Mouse (Mus musculus): Measurements from ENCODE around the gene Hist1h3e. TPM values are rescaled to one million over a fixed set of nuclear protein-coding genes. Genes with fewer than 3 reads are reported as not detected.

The Hist1h3e gene
- total RNA-seq, 1 experiment from 2014 or later = 54.4 TPM

Other genes with a start within 250 kb of the Hist1h3e start
- gene Zfp322a, start 193.2 kb downstream of the Hist1h3e start, total RNA-seq (2017) = 34.4 and 34.6 TPM in 2 replicates
- gene Abt1, start 138.5 kb downstream of the Hist1h3e start, total RNA-seq (2017) = 10.2 and 12.6 TPM in 2 replicates
- gene Btn1a1, start 96.5 kb downstream of the Hist1h3e start, total RNA-seq (2017) = not detected in 2 replicates
- gene Btn2a2, start 73.5 kb downstream of the Hist1h3e start, total RNA-seq (2017) = 0.25 and 0.58 TPM in 2 replicates
- gene Hist1h4h, start 31.3 kb downstream of the Hist1h3e start, total RNA-seq (2017) = 161 and 193 TPM in 2 replicates
- gene Hist1h2af, start 28.5 kb downstream of the Hist1h3e start, total RNA-seq (2017) = 3.5 and 5.0 TPM in 2 replicates
- gene Hist1h3g, start 26.9 kb downstream of the Hist1h3e start, total RNA-seq (2017) = not detected in 2 replicates
- gene Hist1h2bh, start 19.0 kb downstream of the Hist1h3e start, total RNA-seq (2017) = 5.8 and 6.4 TPM in 2 replicates
- gene Hist1h3f, start 18.3 kb downstream of the Hist1h3e start, total RNA-seq (2017) = 21.9 and 24.1 TPM in 2 replicates
- gene Hist1h4f, start 10.7 kb downstream of the Hist1h3e start, total RNA-seq (2017) = 15.2 and 27.6 TPM in 2 replicates
- gene Hist1h1d, start 9.1 kb downstream of the Hist1h3e start, total RNA-seq (2017) = 28.5 and 28.7 TPM in 2 replicates
- gene Hist1h2ae, start 8.9 kb upstream of the Hist1h3e start, total RNA-seq (2017) = 13.6 and 18.3 TPM in 2 replicates
- 97.4 and 145 TPM in 2 replicates for gene Hist1h2bg, start 9.0 kb upstream of the Hist1h3e start, total RNA-seq (2017)
- 32.7 and 52.5 TPM in 2 replicates for gene Hist1h2bf, start 11.8 kb upstream of the Hist1h3e start, total RNA-seq (2017)
- gene Hist1h2ad, start 12.0 kb upstream of the Hist1h3e start, total RNA-seq (2017) = 33.4 and 78.8 TPM in 2 replicates
- gene Hist1h3d, start 13.4 kb upstream of the Hist1h3e start, total RNA-seq (2017) = 12.9 and 13.3 TPM in 2 replicates
- gene Hist1h4d, start 19.2 kb upstream of the Hist1h3e start, total RNA-seq (2017) = 92.3 and 119 TPM in 2 replicates
- gene Hist1h2be, start 58.8 kb upstream of the Hist1h3e start, total RNA-seq (2017) = 83.4 and 97.3 TPM in 2 replicates
- gene Hist1h1e, start 60.2 kb upstream of the Hist1h3e start, total RNA-seq (2017) = 201 and 211 TPM in 2 replicates
- 18.7 and 20.1 TPM in 2 replicates for gene Hist1h2ac, start 121.6 kb upstream of the Hist1h3e start, total RNA-seq (2017)
- gene Hist1h2bc, start 121.8 kb upstream of the Hist1h3e start, total RNA-seq (2017) = 139 and 146 TPM in 2 replicates
- gene Hist1h1t, start 133.4 kb upstream of the Hist1h3e start, total RNA-seq (2017) = 2.2 TPM in 1 of 2 replicates, not detected in the other
- gene Hist1h4c, start 136.1 kb upstream of the Hist1h3e start, total RNA-seq (2017) = 116 and 135 TPM in 2 replicates
- 4.8 and 5.0 TPM in 2 replicates for gene Hfe, start 148.5 kb upstream of the Hist1h3e start, total RNA-seq (2017)
- gene Hist1h1c, start 176.4 kb upstream of the Hist1h3e start, total RNA-seq (2017) = 712 and 764 TPM in 2 replicates
- 4.8 TPM in 1 of 2 replicates, not detected in the other for gene Hist1h3c, start 183.2 kb upstream of the Hist1h3e start, total RNA-seq (2017)
- gene Hist1h2bb, start 184.4 kb upstream of the Hist1h3e start, total RNA-seq (2017) = 77.7 and 104 TPM in 2 replicates
- gene Hist1h2ab, start 188.8 kb upstream of the Hist1h3e start, total RNA-seq (2017) = 24.9 and 28.2 TPM in 2 replicates
- gene Hist1h3b, start 189.9 kb upstream of the Hist1h3e start, total RNA-seq (2017) = 1.2 TPM in 1 of 2 replicates, not detected in the other
- 9.3 and 36.7 TPM in 2 replicates for gene Hist1h4b, start 194.6 kb upstream of the Hist1h3e start, total RNA-seq (2017)
- gene Hist1h4a, start 198.9 kb upstream of the Hist1h3e start, total RNA-seq (2017) = 30.0 and 55.5 TPM in 2 replicates
- gene Hist1h3a, start 200.0 kb upstream of the Hist1h3e start, total RNA-seq (2017) = 38.6 and 45.9 TPM in 2 replicates
- gene Hist1h1a, start 201.3 kb upstream of the Hist1h3e start, total RNA-seq (2017) = 74.8 and 84.1 TPM in 2 replicates
- gene Trim38, start 207.5 kb upstream of the Hist1h3e start, total RNA-seq (2017) = not detected in 2 replicates
- not detected in 2 replicates for gene Slc17a2, start 244.6 kb upstream of the Hist1h3e start, total RNA-seq (2017)